Mouse (Mus musculus) testis, adult 2 months (tissue): ENCODE measurements at regions not wholly inside any gene's neighbourhood (a gene's known extent, or its start where the extent isn't known, plus 50 kb on each side); places are given as distances from the start of the nearest gene placed in this dataset.

Source experiments
- H3K27ac ChIP-seq: fragments of 200-500 bp; 2 replicates; pipeline ENCODE4 v1.5.1; 2012; ENCODE audit warnings: low read depth, low read length; ENCODE audit not compliant: control insufficient read depth, insufficient read depth
- H3K27me3 ChIP-seq: fragments of 200-500 bp; 2 replicates; pipeline ENCODE4 v1.6.1; 2012; ENCODE audit warnings: mild to moderate bottlenecking, low read length, moderate library complexity; ENCODE audit not compliant: control insufficient read depth, insufficient read depth
- H3K36me3 ChIP-seq: fragments of 200-500 bp; 2 replicates; pipeline ENCODE4 v1.6.1; 2012; ENCODE audit warnings: mild to moderate bottlenecking, low read length; ENCODE audit not compliant: control insufficient read depth, insufficient read depth
- H3K4me1 ChIP-seq: fragments of 200-500 bp; 2 replicates; pipeline ENCODE4 v1.6.1; 2012; ENCODE audit warnings: low read length; ENCODE audit not compliant: control insufficient read depth, insufficient read depth
- H3K4me3 ChIP-seq: fragments of 200-500 bp; 2 replicates; pipeline ENCODE4 v1.5.1; 2012; ENCODE audit warnings: low read depth, mild to moderate bottlenecking, low read length, moderate library complexity, mixed read lengths; ENCODE audit not compliant: control insufficient read depth
- CTCF ChIP-seq: fragments of 200-500 bp; IDR thresholded peaks from 2 replicates; pipeline ENCODE4 v1.5.1; 2012; ENCODE audit warnings: low read depth, mild to moderate bottlenecking, inconsistent platforms, low read length, moderate library complexity; ENCODE audit not compliant: control insufficient read depth, insufficient read depth, insufficient replicate concordance
- POLR2A ChIP-seq: fragments of 200-500 bp; IDR thresholded peaks from 2 replicates; pipeline ENCODE4 v1.6.1; 2012; ENCODE audit warnings: low read depth, mild to moderate bottlenecking, inconsistent platforms, low read length, moderate library complexity; ENCODE audit not compliant: control insufficient read depth

DNA sequence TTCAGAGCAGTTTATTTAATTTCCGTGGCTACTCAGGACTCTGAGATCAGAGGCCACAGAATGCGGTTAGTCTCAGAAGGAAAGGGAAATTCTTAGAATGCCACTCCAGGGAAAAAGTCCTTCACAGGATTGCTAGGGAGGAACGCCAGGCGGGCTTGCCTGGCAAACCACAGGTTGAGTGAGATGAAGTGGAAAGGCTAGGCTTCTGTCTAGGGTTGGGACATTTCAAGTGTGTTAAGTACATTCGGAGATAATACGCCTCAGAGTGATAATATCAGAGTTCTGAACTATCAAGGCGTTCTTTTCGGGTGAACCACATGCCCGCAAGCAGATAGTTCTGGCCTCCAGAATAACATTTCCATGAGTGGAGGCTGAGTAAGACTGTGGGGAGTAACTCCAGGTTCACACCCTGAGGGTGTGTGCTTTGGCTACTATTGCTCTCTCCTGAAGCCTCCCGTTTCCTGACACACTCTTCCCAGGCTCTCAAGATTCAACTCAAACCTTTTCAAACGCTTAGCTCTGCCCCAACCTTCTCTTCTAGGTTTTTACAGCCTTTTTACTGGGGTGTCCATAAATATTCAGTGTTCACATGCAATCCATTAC lies 119.3 kb upstream of the Nr5a2 start:
- no peaks in the 10 kb centered on the region for H3K27me3 ChIP-seq
- H3K4me3 ChIP-seq: no peak overlapping the region
- no peak overlapping the region for H3K27ac ChIP-seq
- H3K4me1 ChIP-seq: no peaks in the 10 kb centered on the region
- TF ChIP-seq POLR2A (no peak), CTCF (no peak)
- H3K36me3 ChIP-seq: no peaks in the 10 kb centered on the region

DNA sequence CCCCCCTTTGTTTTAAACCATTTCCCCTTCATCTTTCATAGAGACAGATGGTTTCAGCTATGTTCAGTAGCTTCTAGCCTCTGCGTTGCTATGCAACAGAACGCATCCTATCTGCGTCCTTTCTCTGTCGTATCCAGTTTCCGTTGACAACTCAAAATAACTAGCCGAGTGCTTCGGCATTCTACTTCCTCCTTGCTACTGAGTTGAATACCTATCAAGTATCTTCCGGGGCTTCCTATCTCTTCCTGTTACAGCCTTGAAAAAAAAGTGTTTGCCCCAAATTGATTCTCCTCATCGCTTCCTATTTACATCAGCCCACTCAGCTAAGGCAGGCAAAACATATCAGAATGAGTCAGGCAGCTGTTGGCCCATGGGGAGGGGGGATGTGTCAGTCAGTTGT lies 114.5 kb upstream of the Nr5a2 start:
- Histone ChIP-seq H3K4me1 (no peaks in the 10 kb centered on the region; the same call in 1 of the 2 replicates), H3K27ac (no peak overlapping the region), H3K27me3 (no peaks in the 10 kb centered on the region), H3K4me3 (no peak overlapping the region), H3K36me3 (no peaks in the 10 kb centered on the region)
- TF ChIP-seq CTCF (no peak), POLR2A (no peak)

DNA sequence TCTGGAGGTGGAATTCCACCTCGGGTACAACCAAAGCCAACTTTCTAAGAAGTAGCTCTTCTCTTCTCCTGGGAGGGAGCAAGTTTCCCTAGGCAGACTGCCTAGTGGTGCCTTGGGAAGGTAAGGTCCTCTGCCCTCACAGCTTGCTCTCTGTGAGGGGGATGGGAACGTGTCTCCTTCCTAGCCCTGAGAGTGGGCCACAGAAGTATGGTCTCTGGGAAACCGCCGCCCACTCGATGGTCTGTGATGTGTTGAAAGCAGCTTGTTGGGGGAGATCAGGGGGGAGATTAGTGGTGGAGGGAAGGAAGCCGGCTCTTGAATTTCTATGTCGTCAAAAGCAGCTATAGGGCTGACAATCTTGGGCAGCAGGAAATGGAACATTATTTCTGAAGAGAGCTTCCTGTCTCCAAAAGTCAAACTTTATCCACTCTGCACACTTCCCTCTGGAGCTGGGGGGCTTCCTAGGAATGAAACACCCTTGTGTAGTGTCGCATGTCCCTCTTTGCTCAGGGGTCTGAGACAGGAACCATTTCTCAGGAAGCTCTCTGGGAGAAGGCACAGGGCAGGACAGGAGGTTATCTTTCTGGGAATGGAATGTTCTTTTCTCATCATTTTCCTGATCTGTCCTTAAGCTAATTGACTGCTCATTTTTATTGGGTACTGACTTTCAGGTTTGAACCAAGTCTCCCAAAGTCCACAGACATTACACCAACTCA lies 113.8 kb upstream of the Nr5a2 start:
- no peak for TF ChIP-seq POLR2A
- TF ChIP-seq CTCF: no peak
- no peaks in the 10 kb centered on the region for H3K27me3 ChIP-seq
- no peaks in the 10 kb centered on the region for H3K36me3 ChIP-seq
- no peaks in the 10 kb centered on the region; the same call in 1 of the 2 replicates for H3K4me1 ChIP-seq
- no peak overlapping the region for H3K4me3 ChIP-seq
- no peak overlapping the region for H3K27ac ChIP-seq

DNA sequence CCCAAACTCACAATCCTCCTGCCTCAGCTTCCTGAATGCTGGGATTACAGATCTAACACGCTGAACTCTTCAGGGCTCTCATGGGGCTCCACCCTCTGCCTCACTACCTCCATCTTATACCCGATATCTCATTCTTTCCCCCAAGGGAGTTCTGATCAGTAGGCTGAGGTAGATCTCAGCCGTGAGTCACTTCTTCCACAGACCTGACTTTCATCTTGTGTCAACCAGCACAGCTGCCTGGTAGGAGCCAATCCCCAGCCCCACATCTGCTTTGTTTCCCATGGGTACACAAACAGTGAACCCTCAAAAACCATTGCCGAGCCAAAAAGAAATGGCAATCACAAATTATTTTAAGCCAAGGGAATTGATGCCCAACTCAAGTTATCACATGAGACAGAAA lies 100.7 kb upstream of the Nr5a2 start:
- no peaks in the 10 kb centered on the region for H3K27me3 ChIP-seq
- no peak overlapping the region for H3K4me3 ChIP-seq

DNA sequence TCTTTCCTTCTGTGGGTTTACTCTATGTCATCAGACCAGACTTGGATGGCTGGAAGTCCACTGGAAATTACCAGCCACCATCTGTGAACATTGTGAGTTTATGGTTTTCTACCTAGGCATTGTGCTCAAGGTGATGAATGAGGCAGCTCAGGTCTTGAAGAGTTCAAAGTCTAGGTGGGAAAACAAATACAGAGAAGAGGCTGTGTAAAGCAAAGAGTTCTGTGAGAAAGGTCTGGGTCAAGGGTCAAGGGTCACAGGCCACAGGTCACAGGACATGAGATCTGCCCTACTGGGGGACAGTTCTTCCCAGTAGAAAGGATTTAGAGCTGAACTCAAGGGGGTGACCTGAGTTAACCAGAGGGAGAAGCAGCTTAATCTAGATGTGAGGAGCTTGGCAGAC lies 92.9 kb upstream of the Nr5a2 start:
- Histone ChIP-seq H3K36me3 (no peaks in the 10 kb centered on the region), H3K4me1 (no peaks in the 10 kb centered on the region; the same call in 1 of the 2 replicates), H3K27ac (no peak overlapping the region), H3K4me3 (no peak overlapping the region), H3K27me3 (no peaks in the 10 kb centered on the region)
- TF ChIP-seq POLR2A: no peak
- no peak for TF ChIP-seq CTCF

More for the DNA sequence above, 100.7 kb upstream of the Nr5a2 start:
- H3K27ac ChIP-seq: no peak overlapping the region
- TF ChIP-seq CTCF (no peak), POLR2A (no peak)
- no peaks in the 10 kb centered on the region for H3K36me3 ChIP-seq
- H3K4me1 ChIP-seq: no peaks in the 10 kb centered on the region

DNA sequence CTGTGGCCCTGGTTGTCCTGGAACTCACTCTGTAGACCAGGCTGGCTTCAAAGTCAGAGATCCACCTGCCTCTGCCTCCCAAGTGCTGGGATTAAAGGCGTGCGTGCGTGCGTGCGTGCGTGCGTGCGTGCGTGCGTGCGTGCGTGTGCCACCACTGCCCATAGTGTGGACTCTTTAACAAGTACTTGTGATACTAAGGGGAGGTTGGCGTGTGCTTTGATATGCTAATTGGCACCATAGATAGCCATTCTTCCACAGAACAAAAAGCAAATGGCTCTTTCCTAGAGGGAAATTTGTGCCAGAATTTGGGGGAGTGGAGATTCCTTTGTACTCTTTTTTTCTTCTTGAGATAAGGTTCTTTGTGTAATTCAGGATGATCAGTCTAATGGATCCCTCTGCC lies 91.3 kb upstream of the Nr5a2 start:
- no peaks in the 10 kb centered on the region; the same call in 1 of the 2 replicates for H3K4me1 ChIP-seq
- no peak for TF ChIP-seq CTCF
- TF ChIP-seq POLR2A: no peak
- no peak overlapping the region; the same call in 1 of the 2 replicates for H3K4me3 ChIP-seq
- no peaks in the 10 kb centered on the region for H3K36me3 ChIP-seq
- no peaks in the 10 kb centered on the region for H3K27me3 ChIP-seq
- H3K27ac ChIP-seq: no peak overlapping the region

DNA sequence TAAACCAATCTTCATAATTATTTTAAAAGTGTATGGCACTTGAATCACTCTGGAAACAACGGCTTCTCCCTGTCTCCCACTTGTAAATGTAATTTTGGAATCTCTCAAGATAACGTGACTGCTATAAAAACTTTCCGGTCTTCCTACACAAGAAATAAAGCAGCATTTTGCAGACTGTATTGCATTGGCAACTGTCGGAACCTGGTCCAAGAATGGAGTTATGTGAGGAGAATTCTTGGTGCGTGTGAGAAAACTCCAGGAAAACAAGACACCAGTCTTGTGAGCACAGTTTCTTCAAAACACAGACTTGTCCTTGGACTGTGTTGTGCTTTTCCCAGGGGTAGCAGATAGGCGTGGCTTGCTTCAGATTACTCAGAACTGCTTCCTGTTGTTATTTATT lies 83.8 kb upstream of the Nr5a2 start:
- Histone ChIP-seq H3K4me3 (no peak overlapping the region), H3K27ac (no peak overlapping the region)
- TF ChIP-seq POLR2A (no peak), CTCF (no peak)

More for the DNA sequence above, 83.8 kb upstream of the Nr5a2 start:
- H3K4me1 ChIP-seq: no peaks in the 10 kb centered on the region; the same call in 1 of the 2 replicates
- no peaks in the 10 kb centered on the region for H3K36me3 ChIP-seq
- H3K27me3 ChIP-seq: no peaks in the 10 kb centered on the region
